Mouse (Mus musculus): ENCODE results near the gene Efna4.

Gene Efna4

GRCm38 (mm10) chr3:89337721-89338578 lies at the start of gene Efna4:
Gene Efna4 (minus strand): TSS chr3:89338028.
- no peak for DNase-seq (ENCODE audit: low spot score in 2 of 2)

DNA sequence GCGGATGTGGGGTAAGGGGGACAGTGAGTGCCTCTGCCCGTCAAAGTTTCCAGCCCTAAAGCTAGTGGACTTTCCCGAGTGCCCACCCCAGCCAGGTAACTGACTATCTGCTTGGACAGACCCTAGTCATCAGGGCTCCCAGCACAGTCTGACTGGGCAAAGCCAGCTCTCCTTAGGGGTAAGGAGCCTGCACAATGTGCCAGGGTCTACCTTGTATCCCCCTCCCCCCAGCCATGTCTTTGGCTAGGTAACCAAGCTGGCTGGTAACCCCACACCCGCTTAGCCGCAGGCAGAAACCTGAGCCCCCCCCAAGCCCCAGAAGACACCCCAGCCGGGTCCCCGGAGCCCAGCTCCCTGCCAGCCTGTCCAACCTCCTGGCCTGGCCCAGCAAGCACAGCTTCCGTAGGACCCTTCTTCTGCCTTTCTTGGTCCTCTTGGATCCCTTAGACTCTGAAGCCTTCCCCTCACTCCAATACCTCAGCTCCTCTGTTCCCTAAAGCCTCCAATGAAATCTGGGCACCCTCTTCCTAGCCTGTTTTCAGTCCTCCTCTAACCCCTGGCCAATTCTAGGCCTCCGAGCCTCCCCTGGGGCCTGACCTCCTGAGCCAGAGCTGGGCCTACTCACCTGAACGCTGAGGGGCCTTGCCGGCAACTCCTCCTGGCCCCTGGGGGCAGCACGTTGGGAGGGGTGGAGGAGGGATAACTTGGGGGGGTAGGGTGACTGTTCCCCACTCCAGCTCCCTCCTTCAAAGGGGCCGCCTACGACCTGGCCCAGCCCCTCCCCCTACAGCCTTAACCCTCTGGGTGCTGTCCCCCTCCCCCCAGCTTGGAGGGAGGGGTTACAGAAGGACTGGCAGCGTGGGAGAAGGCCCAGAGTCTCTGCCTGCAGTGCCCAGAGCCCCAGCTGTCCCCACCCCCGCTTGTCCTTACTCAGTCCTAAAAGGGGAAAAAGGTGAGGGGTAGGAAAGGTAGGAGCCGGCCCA lies 48.9 kb upstream of the Efna4 start:
- DNase-seq (ENCODE audit: low spot score in 2 of 2): no peak

DNA sequence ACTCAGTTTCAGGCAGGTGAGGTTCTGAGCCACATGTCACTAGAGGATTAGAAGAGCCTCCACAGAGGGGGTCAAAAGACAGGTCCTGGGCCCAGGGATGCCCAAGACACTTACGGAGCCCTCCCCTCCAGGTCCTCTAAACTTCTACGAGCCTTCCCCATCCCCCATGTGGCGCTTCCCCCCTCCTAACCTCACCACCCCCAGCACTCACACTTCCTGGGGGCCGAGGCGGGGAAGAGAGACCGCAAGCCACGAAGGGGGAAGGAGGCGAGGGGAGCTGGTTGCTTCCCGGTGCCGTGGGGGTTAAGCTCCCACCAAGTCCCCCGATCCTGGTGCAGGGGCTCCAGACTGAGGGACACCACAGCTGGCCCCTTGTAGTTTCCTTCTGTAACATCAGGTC lies 47.6 kb upstream of the Efna4 start:
- no peak for DNase-seq (ENCODE audit: low spot score in 2 of 2)

- no peak for DNase-seq (ENCODE audit: low spot score in 2 of 2)
These were observed 46.7 kb upstream of the Efna4 start for GRCm38 (mm10) chr3:89384331-89385076.

GRCm38 (mm10) chr3:89383651-89384255 lies 45.9 kb upstream of the Efna4 start:
- DNase-seq (ENCODE audit: low spot score in 2 of 2): no peak

- no peak for DNase-seq (ENCODE audit: low spot score in 2 of 2)
These were observed 45.1 kb upstream of the Efna4 start for GRCm38 (mm10) chr3:89382950-89383349.

DNA sequence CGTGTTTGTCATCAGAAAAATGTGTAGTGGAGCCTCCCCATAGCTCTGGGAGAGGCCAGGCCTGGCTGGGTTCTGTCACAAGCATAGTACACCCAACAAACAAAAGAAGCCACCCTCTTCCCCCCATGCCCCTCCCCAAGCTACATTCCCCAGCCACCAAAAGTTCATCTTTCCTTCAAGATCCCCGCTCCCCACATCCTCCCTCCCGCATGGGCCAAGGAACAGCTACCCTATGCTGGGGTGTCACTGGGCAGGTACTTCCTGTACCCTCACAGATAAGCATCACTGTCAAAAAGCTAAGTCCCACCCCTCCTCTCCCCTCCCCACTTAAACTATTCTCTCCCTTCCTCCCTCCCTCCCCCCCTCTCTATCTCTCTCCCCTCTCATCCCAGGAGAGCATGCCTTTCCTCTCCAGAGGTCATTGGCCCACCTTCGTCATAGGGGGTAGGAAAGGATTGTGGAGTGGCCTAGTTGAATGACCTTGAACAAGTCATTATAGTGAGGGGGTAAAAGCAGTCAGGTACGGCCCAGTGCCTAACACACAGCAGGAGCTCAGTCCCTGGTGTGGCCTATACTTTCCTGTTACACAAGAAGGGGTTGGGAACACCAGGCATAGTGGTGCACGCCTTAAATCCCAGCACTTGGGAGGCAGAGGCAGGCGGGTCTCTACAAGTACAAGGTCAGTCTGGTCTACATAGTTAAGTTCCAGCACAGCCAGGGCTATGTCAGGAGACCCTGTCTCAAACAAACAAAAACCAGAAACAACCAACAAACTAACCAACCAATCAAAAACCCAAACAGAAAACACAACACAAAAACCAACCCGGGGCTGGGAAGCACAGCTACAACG lies 44.4 kb upstream of the Efna4 start:
- no peak for DNase-seq (ENCODE audit: low spot score in 2 of 2)

GRCm38 (mm10) chr3:89381233-89381632 lies 43.4 kb upstream of the Efna4 start:
- DNase-seq (ENCODE audit: low spot score in 2 of 2): no peak

DNA sequence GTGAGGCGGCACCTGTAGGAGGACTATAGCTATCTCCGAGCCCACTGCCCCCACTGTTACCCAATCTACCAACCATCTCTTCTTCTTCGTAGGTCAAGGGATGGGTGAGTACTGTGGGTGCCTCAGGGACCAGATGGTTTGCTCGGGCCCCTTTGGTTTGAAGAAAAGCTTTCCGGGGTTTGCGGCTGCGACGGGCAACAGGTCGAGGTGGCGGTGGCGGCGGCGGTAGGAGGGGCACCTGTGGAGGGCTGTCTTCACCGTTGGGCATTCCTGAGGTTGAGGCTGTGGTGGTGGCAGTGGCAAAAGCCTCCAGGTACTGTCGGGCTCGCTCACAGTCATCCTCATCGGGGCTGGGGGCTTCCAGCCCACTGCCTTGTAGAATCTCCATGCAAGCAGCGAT lies 42.9 kb upstream of the Efna4 start:
- DNase-seq (ENCODE audit: low spot score in 2 of 2): no peak

DNA sequence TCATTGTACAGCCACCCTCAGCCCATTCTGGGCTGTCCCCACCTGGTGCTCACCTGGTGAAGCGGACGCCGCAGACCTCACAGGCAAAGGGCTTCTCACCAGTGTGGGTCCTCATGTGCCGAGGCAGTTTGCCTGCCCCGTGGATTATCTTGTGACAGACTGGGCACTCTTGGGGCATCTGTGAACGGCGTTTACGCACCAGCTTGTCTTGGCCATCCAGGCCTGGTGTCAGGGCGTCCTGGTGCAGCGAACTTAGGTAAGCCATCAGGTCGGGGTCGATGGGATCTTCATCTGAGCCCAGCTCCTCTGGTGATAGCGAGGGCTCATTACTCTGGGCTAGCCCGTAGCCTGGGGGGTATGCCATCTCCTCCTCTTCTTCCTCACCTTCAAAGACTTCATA lies 42.5 kb upstream of the Efna4 start:
- DNase-seq (ENCODE audit: low spot score in 2 of 2): no peak

GRCm38 (mm10) chr3:89379388-89380131 lies 41.7 kb upstream of the Efna4 start:
- DNase-seq (ENCODE audit: low spot score in 2 of 2): no peak

- DNase-seq (ENCODE audit: low spot score in 2 of 2): peak; percentile 66 to 73
These were observed 40.7 kb upstream of the Efna4 start for GRCm38 (mm10) chr3:89378394-89379067.

DNA sequence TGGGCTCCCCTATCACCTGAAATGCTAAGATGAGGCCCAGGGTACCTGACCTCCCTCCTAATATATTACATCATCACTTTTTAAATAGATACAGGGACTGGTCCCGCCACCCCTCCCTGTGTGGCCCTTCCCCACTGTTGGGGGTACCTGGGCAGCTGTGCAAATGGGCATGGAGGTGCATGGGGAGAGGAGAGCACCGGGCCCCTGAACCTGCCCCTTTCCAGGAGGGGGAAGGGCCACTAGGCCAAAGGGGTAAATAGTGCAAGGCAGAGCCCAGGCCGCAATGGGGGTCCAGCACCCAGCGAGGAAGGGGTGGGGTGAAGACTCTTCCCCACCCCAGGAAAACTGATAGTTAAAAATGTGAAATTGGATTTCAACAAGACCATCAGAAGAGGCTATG lies 40.0 kb upstream of the Efna4 start:
- no peak for DNase-seq (ENCODE audit: low spot score in 2 of 2)

DNA sequence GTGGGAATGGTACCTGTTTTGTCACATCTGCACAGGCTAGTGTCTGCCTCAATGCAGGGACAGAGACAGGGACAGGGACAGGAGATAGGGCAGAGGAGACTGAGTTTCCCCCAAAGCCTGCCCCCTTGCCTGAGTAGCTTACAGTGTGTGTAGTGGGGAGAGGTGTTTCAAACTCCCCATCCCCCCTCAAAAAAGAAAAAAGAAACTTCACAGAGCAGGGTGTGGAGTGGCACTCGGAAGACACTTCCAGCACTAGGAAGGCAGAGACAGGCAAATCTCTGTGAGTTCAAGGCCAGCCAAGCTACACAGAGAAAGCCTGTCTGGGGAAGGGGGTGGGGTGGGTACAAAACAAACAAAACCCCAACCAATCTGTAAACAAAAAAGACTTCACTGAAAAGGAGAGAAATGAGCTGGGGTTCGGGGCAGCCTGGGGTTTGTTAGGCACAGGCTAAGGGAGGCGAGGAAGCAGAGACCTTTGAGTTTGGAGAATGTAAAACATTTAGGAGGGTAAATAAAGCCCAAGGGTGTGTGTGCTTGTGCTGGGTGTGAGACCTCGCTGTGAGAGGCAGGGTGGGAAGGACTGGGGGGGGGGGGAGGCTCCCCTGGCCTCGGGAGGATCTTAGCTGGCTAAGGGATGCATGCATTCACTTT lies 35.9 kb upstream of the Efna4 start:
- no peak for DNase-seq (ENCODE audit: low spot score in 2 of 2)

DNA sequence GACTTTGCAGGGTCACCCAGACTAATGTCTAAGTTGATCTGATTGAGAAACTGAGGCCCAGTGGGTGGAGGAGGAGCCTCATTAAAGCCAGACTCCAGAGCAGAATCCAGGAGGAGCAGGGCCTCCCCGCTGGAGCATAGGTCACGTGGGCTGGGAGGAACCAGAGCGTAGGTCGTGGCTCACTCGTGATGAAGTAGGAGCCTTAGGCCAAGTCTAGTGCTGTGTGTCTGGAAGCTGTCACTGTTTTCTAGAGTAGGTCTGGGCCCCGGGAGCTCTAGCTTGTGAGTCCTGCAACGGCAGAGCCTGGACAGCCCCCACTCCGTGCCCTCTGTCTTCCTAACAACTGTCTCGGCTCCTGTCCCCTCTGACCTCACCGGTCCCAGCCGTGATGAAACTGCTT lies 29.5 kb upstream of the Efna4 start:
- DNase-seq (ENCODE audit: low spot score in 2 of 2): no peak

GRCm38 (mm10) chr3:89365486-89366414 lies 27.9 kb upstream of the Efna4 start:
- no peak for DNase-seq (ENCODE audit: low spot score in 2 of 2)

- DNase-seq (ENCODE audit: low spot score in 2 of 2): no peak
These were observed 27.3 kb upstream of the Efna4 start, which contains the start of gene Dcst1 for GRCm38 (mm10) chr3:89365153-89365485. Gene Dcst1 (minus strand): TSS chr3:89365253.

DNA sequence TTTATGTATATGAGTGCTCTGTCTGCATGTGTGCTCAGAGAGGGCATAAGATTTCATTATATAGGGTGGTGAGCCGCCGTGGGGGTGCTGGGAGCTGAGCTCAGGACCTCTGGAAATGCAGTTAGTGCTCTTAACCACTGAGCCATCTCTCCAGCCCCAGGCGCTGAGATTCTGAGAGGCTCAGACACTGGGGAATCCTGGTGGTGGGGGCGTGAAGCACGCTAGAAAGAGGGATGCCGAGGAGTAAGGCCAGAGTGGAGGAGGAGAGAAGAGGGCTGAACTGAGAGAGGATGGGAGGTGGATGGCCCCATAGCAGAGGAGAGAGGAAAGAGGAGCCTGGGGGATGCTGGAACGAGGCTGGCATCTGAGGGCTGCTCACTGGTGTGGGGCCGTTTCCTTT lies 26.8 kb upstream of the Efna4 start:
- DNase-seq (ENCODE audit: low spot score in 2 of 2): no peak

Data from right cerebral cortex, adult 2 months (tissue).